Mouse (Mus musculus) heart, adult 2 months (tissue): Measurements from ENCODE around the gene Fam129a. TPM values are rescaled to one million over a fixed set of nuclear protein-coding genes. Genes with fewer than 3 reads are reported as not detected.

Source experiments
- DNase-seq, 2 experiments: peaks; one replicate each; pipeline ENCODE4 v3.0.0; 2021
- H3K27ac ChIP-seq: fragments of 200-600 bp; 2 replicates; pipeline ENCODE4 v1.8.1; 2022
- H3K27me3 ChIP-seq: fragments of 200-500 bp; 2 replicates; pipeline ENCODE4 v1.6.1; 2012; ENCODE audit warnings: mild to moderate bottlenecking, low read length, inconsistent platforms, mixed read lengths; ENCODE audit not compliant: control insufficient read depth, insufficient read depth
- H3K36me3 ChIP-seq: fragments of 200-500 bp; 2 replicates; pipeline ENCODE4 v1.6.1; 2012; ENCODE audit warnings: low read length, inconsistent platforms; ENCODE audit not compliant: control insufficient read depth, insufficient read depth
- H3K4me1 ChIP-seq: fragments of 200-500 bp; 2 replicates; pipeline ENCODE4 v1.6.1; 2011; ENCODE audit warnings: low read length; ENCODE audit not compliant: control insufficient read depth, insufficient read depth
- H3K4me3 ChIP-seq: fragments of 200-600 bp; 2 replicates; pipeline ENCODE4 v1.8.1; 2022
- H3K79me2 ChIP-seq: fragments of 200-500 bp; replicated peaks from 2 replicates; pipeline ENCODE4 v1.6.1; 2012; ENCODE audit warnings: mild to moderate bottlenecking, inconsistent platforms, low read length, moderate library complexity, mixed read lengths; ENCODE audit not compliant: control insufficient read depth, insufficient read depth
- H3K9ac ChIP-seq: fragments of 200-500 bp; 2 replicates; pipeline ENCODE4 v1.6.1; 2012; ENCODE audit warnings: low read depth, mild to moderate bottlenecking, control low read depth, inconsistent platforms, low read length, mixed read lengths
- CTCF ChIP-seq: fragments of 200-600 bp; IDR thresholded peaks from 2 replicates; pipeline ENCODE4 v1.8.1; 2022; ENCODE audit warnings: antibody characterized with exemption, mild to moderate bottlenecking, moderate library complexity
- EP300 ChIP-seq: fragments of 200-500 bp; IDR thresholded peaks from 2 replicates; pipeline ENCODE4 v1.6.1; 2011; ENCODE audit warnings: low read depth, low read length, control low read depth; ENCODE audit not compliant: insufficient read depth
- POLR2A ChIP-seq: fragments of 200-500 bp; IDR thresholded peaks from 2 replicates; pipeline ENCODE4 v1.6.1; 2011; ENCODE audit warnings: mild to moderate bottlenecking, low read depth, low read length, control low read depth; ENCODE audit not compliant: insufficient read depth
- WGBS: fragments of 180-500 bp; shearing (Covaris S2); methylation state at CpG from one replicate; pipeline ENCODE4 v1.1.7; 2018; 5-methylcytosine and 5-hydroxymethylcytosine counted together
- intact Hi-C: fragments of 180-260 bp; cut with DNase I; formaldehyde crosslinking; loops from one replicate; pipeline ENCODE4 v1.15.1; 2025
- polyA plus RNA-seq: library from polyadenylated mRNA; depleted of rRNA; stranded (reverse); fragments of >200 nt; gene quantifications from 2 replicates; pipeline ENCODE4 v1.2.3, GENCODE M21; 2012
- total RNA-seq, 2 experiments: library from RNA; stranded (reverse); gene quantifications; 2 replicates each; pipeline ENCODE4 v1.2.3; 2021

Gene Fam129a
- total and polyA plus RNA-seq, 3 experiments, result 6.2 to 14.9 (median 13.3) TPM

DNA sequence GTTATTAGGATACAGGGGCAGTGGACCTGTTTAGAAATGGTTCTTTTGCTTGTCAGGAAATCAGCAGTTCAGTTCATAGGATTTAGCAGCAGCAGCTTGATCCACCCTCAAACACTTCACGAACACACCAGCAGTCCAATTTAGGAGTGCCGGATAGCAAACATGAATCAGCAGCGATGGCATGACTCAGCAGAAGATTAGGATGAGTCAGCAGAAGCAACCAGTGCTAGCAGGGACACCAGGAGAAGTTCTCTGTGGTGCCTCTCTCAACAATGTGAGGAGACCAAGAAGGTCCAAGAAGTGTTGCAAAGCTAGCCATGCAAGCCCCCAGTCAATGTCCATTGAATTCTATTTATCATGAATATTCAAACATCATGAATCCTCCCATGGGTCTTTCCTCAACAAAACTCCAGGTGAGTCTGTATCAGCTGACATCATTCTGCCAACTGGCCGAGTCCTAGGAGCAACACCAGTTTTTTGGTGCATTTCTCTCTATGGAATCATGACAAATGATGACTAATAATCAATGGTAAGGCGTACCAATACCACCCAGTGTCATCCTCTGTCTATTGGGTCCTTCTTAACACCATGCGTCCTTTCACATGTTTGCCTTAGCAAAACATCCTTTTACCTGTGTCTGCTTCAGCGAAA lies 45.7 kb downstream of the Fam129a start:
- intact Hi-C loops, result loop anchor here (5.0 kb wide), 1 partner anchor 44 kb away; the partner anchor contains the start of gene Fam129a

DNA sequence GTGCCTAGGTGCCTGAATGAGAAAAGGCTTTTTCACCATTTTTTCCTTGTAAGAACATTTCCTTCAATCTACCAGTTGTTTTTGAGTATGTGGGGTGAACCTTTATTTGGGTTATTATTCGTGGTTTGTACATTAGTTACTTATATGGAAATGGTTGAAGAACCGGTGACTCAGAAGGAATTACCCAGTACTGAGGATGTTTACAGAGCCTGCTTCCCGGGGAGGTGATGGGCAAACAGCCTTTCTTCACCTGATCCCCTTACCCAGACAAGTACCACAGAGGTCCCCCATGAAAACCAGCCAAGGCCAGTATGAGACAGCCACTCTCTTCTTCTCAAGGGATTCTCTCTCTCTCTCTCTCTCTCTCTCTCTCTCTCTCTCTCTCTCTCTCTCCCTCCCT lies 47.3 kb downstream of the Fam129a start:
- no peak for TF ChIP-seq CTCF
- TF ChIP-seq EP300, result no peak
- TF ChIP-seq POLR2A, result no peak
- intact Hi-C loops, result loop anchor here (5.0 kb wide), 1 partner anchor 46 kb away; the partner anchor contains the start of gene Fam129a
- Histone ChIP-seq H3K4me3 (no peak overlapping the region), H3K36me3 (no peaks in the 10 kb centered on the region), H3K9ac (no peak overlapping the region), H3K27ac (no peak overlapping the region), H3K79me2 (no peaks in the 10 kb centered on the region), H3K27me3 (no peaks in the 10 kb centered on the region), H3K4me1 (peaks cover 7% of the 10 kb centered on the region)
- no peak for DNase-seq
- 55% methylated on average over 3 of the region's 3 CpGs for WGBS

More for the DNA sequence above, 45.7 kb downstream of the Fam129a start:
- Histone ChIP-seq H3K36me3 (no peaks in the 10 kb centered on the region), H3K4me3 (no peak overlapping the region), H3K27ac (no peak overlapping the region), H3K9ac (no peak overlapping the region), H3K27me3 (no peaks in the 10 kb centered on the region), H3K4me1 (peaks cover 7% of the 10 kb centered on the region), H3K79me2 (no peaks in the 10 kb centered on the region)
- 89% methylated on average over 7 of the region's 7 CpGs for WGBS
- TF ChIP-seq EP300 (no peak), POLR2A (no peak), CTCF (no peak)
- no peak for DNase-seq

- TF ChIP-seq EP300 (no peak), CTCF (no peak), POLR2A (no peak)
- H3K4me3 ChIP-seq, result no peak overlapping the region
- DNase-seq, result no peak
- peaks cover 7% of the 10 kb centered on the region for H3K4me1 ChIP-seq
- peak overlapping the region; percentile 6 for H3K27ac ChIP-seq
- H3K36me3 ChIP-seq, result no peaks in the 10 kb centered on the region
- no peaks in the 10 kb centered on the region for H3K79me2 ChIP-seq
- 49% methylated on average over 8 of the region's 8 CpGs for WGBS
- intact Hi-C loops, result loop anchor here (5.0 kb wide), 1 partner anchor 47 kb away; the partner anchor contains the start of gene Fam129a
- H3K9ac ChIP-seq, result no peak overlapping the region
- H3K27me3 ChIP-seq, result no peaks in the 10 kb centered on the region
Observed at GRCm38 (mm10) chr1:151619281-151619711, 48.3 kb downstream of the Fam129a start.

- Histone ChIP-seq H3K79me2 (no peaks in the 10 kb centered on the region), H3K4me3 (no peak overlapping the region), H3K36me3 (no peaks in the 10 kb centered on the region), H3K27ac (no peak overlapping the region), H3K27me3 (no peaks in the 10 kb centered on the region), H3K4me1 (peaks cover 7% of the 10 kb centered on the region), H3K9ac (no peak overlapping the region)
- peak in 1 of 2 experiments; percentile 33 for DNase-seq
- intact Hi-C loops, result no loop called here
- TF ChIP-seq CTCF (no peak), POLR2A (no peak), EP300 (no peak)
Observed at GRCm38 (mm10) chr1:151620730-151621129, 49.7 kb downstream of the Fam129a start.

GRCm38 (mm10) chr1:151624442-151625226 lies 53.6 kb downstream of the Fam129a start:
- no peaks in the 10 kb centered on the region for H3K27me3 ChIP-seq
- DNase-seq, result no peak
- no peak overlapping the region for H3K4me3 ChIP-seq
- intact Hi-C loops, result no loop called here
- peaks cover 5% of the 10 kb centered on the region for H3K4me1 ChIP-seq
- H3K36me3 ChIP-seq, result no peaks in the 10 kb centered on the region
- H3K27ac ChIP-seq, result no peak overlapping the region; the same call in 1 of the 2 replicates
- H3K9ac ChIP-seq, result no peak overlapping the region
- TF ChIP-seq CTCF (no peak), EP300 (no peak), POLR2A (no peak)
- no peaks in the 10 kb centered on the region for H3K79me2 ChIP-seq
- WGBS, result 78% methylated on average over 3 of the region's 3 CpGs

GRCm38 (mm10) chr1:151625260-151625659 lies 54.3 kb downstream of the Fam129a start:
- 90% methylated on average over 4 of the region's 4 CpGs for WGBS
- no peak for DNase-seq
- no peaks in the 10 kb centered on the region for H3K36me3 ChIP-seq
- TF ChIP-seq POLR2A (no peak), CTCF (no peak), EP300 (no peak)
- no peaks in the 10 kb centered on the region for H3K79me2 ChIP-seq
- H3K27me3 ChIP-seq, result no peaks in the 10 kb centered on the region
- H3K4me3 ChIP-seq, result no peak overlapping the region
- intact Hi-C loops, result no loop called here
- no peak overlapping the region; the same call in 1 of the 2 replicates for H3K27ac ChIP-seq
- peaks cover 2% of the 10 kb centered on the region for H3K4me1 ChIP-seq
- no peak overlapping the region for H3K9ac ChIP-seq
